Mouse (Mus musculus): Measurements from ENCODE around the gene Snai3. TPM values are rescaled to one million over a fixed set of nuclear protein-coding genes. Genes with fewer than 3 reads are reported as not detected.
A peak's percentile ranks its signal among the peaks of the same experiment; 100 is the strongest.

Gene Snai3
- total RNA-seq, 2 experiments from 2014 or later = 11.3 TPM

DNA sequence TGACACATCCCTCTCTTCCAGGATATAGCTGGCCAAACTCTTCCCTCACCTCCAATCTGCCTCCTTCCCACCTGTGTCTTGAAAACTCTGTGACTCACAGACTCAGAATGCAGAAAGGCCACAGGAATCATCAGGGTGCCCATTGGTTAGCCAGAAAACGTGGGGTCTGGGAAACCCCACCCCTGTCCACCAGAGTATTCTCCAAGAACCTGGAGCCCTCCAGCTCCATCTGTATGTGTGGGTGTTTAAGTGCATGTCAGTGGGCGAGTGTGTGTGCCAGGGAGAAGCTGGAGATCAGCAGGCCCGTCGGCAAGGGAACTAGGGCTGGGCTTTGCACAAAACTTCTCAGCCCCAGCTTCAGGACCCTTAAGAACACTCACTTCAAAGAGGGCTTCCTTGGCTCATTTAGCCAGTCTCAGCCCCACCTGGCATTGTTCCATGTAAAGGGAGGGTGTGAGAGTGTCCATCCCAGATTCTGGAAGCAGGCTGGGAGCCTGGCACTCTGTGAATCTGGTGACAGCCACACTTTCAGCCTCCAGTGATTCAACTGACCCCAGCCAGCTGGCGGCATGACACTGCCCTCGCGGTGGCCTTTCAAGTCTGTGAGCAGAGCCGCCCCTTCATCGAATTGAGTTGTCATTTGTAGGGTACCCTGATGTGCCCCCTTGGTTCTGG lies 40.5 kb downstream of the Snai3 start:
- no peak overlapping the region for H3K27ac ChIP-seq
- intact Hi-C loops (cut with DNase I) = no loop called here
- DNase-seq = no peak

DNA sequence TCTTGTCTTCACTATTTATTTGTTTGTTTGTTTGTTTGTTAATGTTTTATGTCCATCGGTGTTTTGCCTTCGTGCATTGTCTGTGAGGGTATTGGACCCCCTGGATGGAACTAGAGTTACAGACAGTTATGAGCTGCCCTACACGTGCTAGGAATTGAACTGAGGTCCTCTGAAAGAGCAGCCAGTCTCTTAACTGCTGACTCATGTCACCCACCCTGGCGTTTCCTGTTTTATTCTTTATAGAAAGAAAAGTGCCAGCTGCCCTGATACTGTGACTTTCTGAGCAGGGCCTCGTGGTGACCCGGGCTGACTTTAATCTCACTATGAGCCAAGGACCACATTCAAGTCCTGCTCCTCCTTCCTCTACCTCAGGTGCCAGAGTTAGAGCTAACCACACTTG lies 45.0 kb downstream of the Snai3 start:
- TF ChIP-seq CTCF (IDR thresholded peaks at IDR 0.05) = no peak
- Histone ChIP-seq H3K4me3 (no peak overlapping the region), H3K27ac (no peak overlapping the region)
- no peak for DNase-seq
- intact Hi-C loops (cut with DNase I) = no loop called here

More for the DNA sequence above, 40.5 kb downstream of the Snai3 start:
- H3K4me3 ChIP-seq = no peak overlapping the region
- TF ChIP-seq CTCF (IDR thresholded peaks at IDR 0.05) = no peak

DNA sequence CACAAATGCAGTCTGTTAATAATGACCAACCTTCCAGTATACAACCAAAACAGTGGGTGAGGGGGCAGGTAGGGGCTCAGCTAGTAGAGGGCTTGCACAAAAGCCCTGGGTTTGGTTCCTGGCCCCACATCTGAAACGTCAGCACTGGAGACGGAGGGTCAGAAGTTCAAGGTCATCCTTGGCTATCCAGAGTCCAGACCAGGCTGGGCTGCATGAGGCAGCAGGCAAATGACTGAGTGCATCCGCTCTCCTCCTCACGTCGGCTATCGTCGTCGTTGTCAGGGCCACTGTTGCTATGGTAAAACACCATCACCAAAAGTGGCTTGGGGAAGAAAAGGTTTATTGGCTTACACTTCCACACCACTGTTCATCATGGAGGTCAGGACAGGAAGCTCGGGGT lies 46.2 kb downstream of the Snai3 start:
- DNase-seq = no peak
- H3K4me3 ChIP-seq = no peak overlapping the region
- H3K27ac ChIP-seq = no peak overlapping the region
- intact Hi-C loops (cut with DNase I) = no loop called here
- TF ChIP-seq CTCF (IDR thresholded peaks at IDR 0.05) = no peak

DNA sequence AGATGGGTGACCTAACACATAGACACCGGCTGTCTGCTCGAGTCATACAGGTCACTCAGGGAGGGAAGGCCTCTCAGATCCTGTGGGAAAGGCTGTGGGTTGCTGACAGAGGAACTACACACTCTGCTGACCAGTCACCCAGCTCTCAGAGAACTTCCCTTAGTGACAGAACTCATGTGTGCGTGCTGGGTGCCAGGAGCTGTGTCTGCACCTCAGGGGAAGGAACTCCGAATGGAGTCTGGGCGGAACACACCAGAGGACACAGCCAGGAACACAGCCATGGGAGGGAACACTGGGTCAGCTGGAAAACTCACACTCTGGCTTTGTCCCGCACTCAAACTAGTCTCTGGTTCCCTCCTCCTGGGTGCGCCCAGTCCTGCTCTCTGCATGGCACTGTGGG lies 52.9 kb downstream of the Snai3 start:
- DNase-seq = peak; percentile 42
- H3K4me3 ChIP-seq = no peak overlapping the region
- TF ChIP-seq CTCF (IDR thresholded peaks at IDR 0.05) = no peak
- peak overlapping the region; percentile 64 for H3K27ac ChIP-seq
- intact Hi-C loops (cut with DNase I) = no loop called here

DNA sequence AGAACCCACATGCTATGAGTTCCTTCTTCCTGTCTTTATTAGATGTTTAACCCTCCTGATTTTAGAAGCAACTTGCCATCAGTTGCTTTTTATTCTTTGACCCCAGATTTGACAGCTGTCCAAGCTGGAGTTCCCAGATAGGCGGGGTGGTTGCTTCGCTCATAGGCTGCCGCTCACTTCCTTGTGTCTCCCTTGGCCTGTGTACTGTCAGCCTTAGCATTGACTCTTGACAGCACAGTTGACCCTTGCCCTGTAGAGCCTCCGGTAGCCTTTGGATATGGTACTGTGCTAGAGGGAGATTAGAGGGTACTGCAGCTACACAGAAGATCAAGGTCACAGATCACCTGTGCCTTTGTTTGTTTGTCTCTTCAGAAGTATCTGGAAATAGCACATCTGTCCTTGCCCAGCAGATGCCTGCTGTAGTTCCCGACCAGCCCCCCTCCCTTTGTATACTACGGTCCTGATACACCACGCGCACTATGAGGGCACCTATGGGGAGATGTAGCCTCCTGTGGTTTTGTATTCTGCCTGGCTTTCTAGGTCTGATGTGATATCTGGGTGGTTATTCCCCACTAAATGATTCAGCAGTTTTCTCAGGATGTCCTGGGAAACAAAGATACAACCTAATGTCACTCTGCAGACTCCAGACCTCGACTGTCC lies 55.3 kb downstream of the Snai3 start:
- no peak for DNase-seq
- no peak overlapping the region for H3K27ac ChIP-seq
- no peak for TF ChIP-seq CTCF (IDR thresholded peaks at IDR 0.05)
- intact Hi-C loops (cut with DNase I) = no loop called here
- no peak overlapping the region for H3K4me3 ChIP-seq

Small RNAs within 50 kb of the gene (microRNA-seq; reads per million reads assigned to microRNA genes)
- not detected for gene Gm24366

Other genes starting within 250 kb of the Snai3 start
- gene Zfpm1, start 178.6 kb downstream of the Snai3 start, total RNA-seq (2021) = 1 to 10 TPM; 6.6 to 8.8 TPM
- gene Trhr2, start 100.0 kb downstream of the Snai3 start, total RNA-seq (2021) = not detected
- gene Zc3h18, start 84.1 kb downstream of the Snai3 start, total RNA-seq (2021) = 10 to 100 TPM; 26.7 to 26.8 TPM
- not detected for gene Il17c, start 38.7 kb downstream of the Snai3 start, total RNA-seq (2021)
- 1 to 10 TPM; 6.7 to 7.7 TPM for gene Cyba, start 27.8 kb downstream of the Snai3 start, total RNA-seq (2021)
- gene Mvd, start 17.3 kb downstream of the Snai3 start, total RNA-seq (2021) = 1 to 10 TPM; 5.1 to 6.4 TPM
- 10 to 100 TPM; 30.4 to 32.6 TPM for gene Rnf166, start 15.3 kb upstream of the Snai3 start, total RNA-seq (2021)
- 1 to 10 TPM; 6.9 to 7.4 TPM for gene Ctu2, start 15.4 kb upstream of the Snai3 start, total RNA-seq (2021)
- 10 to 100 TPM; 11.3 to 25.5 TPM for gene Piezo1, start 90.6 kb upstream of the Snai3 start, total RNA-seq (2021)
- gene Cdt1, start 107.3 kb upstream of the Snai3 start, total RNA-seq (2021) = 1 to 10 TPM in 1 of 2 experiments, under 1 TPM in 1; 0.78 to 1.5 TPM
- 10 to 100 TPM; 40.5 to 44.8 TPM for gene Aprt, start 116.2 kb upstream of the Snai3 start, total RNA-seq (2021)
- 1 to 10 TPM; 1.0 to 1.1 TPM for gene Galns, start 150.7 kb upstream of the Snai3 start, total RNA-seq (2021)
- gene Trappc2l, start 150.9 kb upstream of the Snai3 start, total RNA-seq (2021) = 10 to 100 TPM; 39.3 to 45.5 TPM
- not detected for gene Pabpn1l, start 162.0 kb upstream of the Snai3 start, total RNA-seq (2021)
- gene Cbfa2t3, start 238.4 kb upstream of the Snai3 start, total RNA-seq (2021) = 10 to 100 TPM; 18.8 to 23.4 TPM

Measured in gastrocnemius, adult 2 months (tissue).